Mouse (Mus musculus): ENCODE measurements around the gene 1600014C23Rik. TPM values are rescaled to one million over a fixed set of nuclear protein-coding genes. Genes with fewer than 3 reads are reported as not detected.

1600014C23Rik gene
- not detected for total RNA-seq (2021)
- long read RNA-seq, experiment 1, partial matches to known transcripts = 0 of 1 reads
- long read RNA-seq, experiment 1, other reads (novel, unspliced or antisense) = 0 of 1 reads
- long read RNA-seq, experiment 2 = 0 reads

- peak; percentile 38 for DNase-seq (ENCODE audit: low spot score)
Observed at GRCm38 (mm10) chr17:45733735-45734301, at the start of gene 1600014C23Rik. TSS of gene 1600014C23Rik (minus strand) at chr17:45733844.

- DNase-seq (ENCODE audit: low spot score) = no peak
Observed at GRCm38 (mm10) chr17:45778446-45778845, 44.8 kb upstream of the 1600014C23Rik start.

GRCm38 (mm10) chr17:45777431-45777830 is 43.8 kb upstream of the 1600014C23Rik start:
- DNase-seq (ENCODE audit: low spot score) = no peak

- no peak for DNase-seq (ENCODE audit: low spot score)
Observed at GRCm38 (mm10) chr17:45776185-45776584, 42.5 kb upstream of the 1600014C23Rik start.

- no peak for DNase-seq (ENCODE audit: low spot score)
Observed at GRCm38 (mm10) chr17:45775468-45775867, 41.8 kb upstream of the 1600014C23Rik start.

GRCm38 (mm10) chr17:45772566-45772965 is 38.9 kb upstream of the 1600014C23Rik start:
- DNase-seq (ENCODE audit: low spot score) = no peak

GRCm38 (mm10) chr17:45772096-45772495 is 38.5 kb upstream of the 1600014C23Rik start:
- DNase-seq (ENCODE audit: low spot score) = no peak

GRCm38 (mm10) chr17:45770441-45770840 is 36.8 kb upstream of the 1600014C23Rik start:
- no peak for DNase-seq (ENCODE audit: low spot score)

- peak; percentile 57 for DNase-seq (ENCODE audit: low spot score)
Observed at GRCm38 (mm10) chr17:45769821-45770220, 36.2 kb upstream of the 1600014C23Rik start.

GRCm38 (mm10) chr17:45767536-45768146 is 34.0 kb upstream of the 1600014C23Rik start:
- no peak for DNase-seq (ENCODE audit: low spot score)

GRCm38 (mm10) chr17:45766735-45767535 is 33.3 kb upstream of the 1600014C23Rik start:
- peak; percentile 91 for DNase-seq (ENCODE audit: low spot score)

- DNase-seq (ENCODE audit: low spot score) = no peak
Observed at GRCm38 (mm10) chr17:45765914-45766313, 32.3 kb upstream of the 1600014C23Rik start.

GRCm38 (mm10) chr17:45763188-45763587 is 29.5 kb upstream of the 1600014C23Rik start:
- no peak for DNase-seq (ENCODE audit: low spot score)

- no peak for DNase-seq (ENCODE audit: low spot score)
Observed at GRCm38 (mm10) chr17:45761902-45762301, 28.3 kb upstream of the 1600014C23Rik start.

GRCm38 (mm10) chr17:45760965-45761645 is 27.5 kb upstream of the 1600014C23Rik start:
- DNase-seq (ENCODE audit: low spot score) = peak; percentile 30

- DNase-seq (ENCODE audit: low spot score) = no peak
Observed at GRCm38 (mm10) chr17:45759751-45760150, 26.1 kb upstream of the 1600014C23Rik start.

- no peak for DNase-seq (ENCODE audit: low spot score)
Observed at GRCm38 (mm10) chr17:45758808-45759207, 25.2 kb upstream of the 1600014C23Rik start.

- DNase-seq (ENCODE audit: low spot score) = no peak
Observed at GRCm38 (mm10) chr17:45757932-45758331, 24.3 kb upstream of the 1600014C23Rik start.

GRCm38 (mm10) chr17:45756831-45757230 is 23.2 kb upstream of the 1600014C23Rik start:
- no peak for DNase-seq (ENCODE audit: low spot score)

GRCm38 (mm10) chr17:45756391-45756790 is 22.7 kb upstream of the 1600014C23Rik start:
- no peak for DNase-seq (ENCODE audit: low spot score)

- no peak for DNase-seq (ENCODE audit: low spot score)
Observed at GRCm38 (mm10) chr17:45754186-45754862, 20.7 kb upstream of the 1600014C23Rik start.

Data from gastrocnemius, adult 18-20 months (tissue).